Mouse (Mus musculus) liver, postnatal 0 days (tissue): ENCODE results near the gene Wdr5b.

Experiments
- CTCF ChIP-seq: sonication (generic); IDR thresholded peaks from 2 replicates; pipeline ENCODE4 v1.5.1; 2016; ENCODE audit warnings: antibody characterized with exemption, low read depth
- EP300 ChIP-seq: IDR thresholded peaks from 2 replicates; pipeline ENCODE4 v1.6.1; 2016; ENCODE audit warnings: antibody characterized with exemption, low read depth, mild to moderate bottlenecking

GRCm38 (mm10) chr16:36068356-36068755 lies 27.4 kb downstream of the Wdr5b start:
- TF ChIP-seq CTCF (no peak), EP300 (no peak)
